Comparison of ENCODE assay signal across 15 mouse cellular contexts in genomic region chr7:97700173-97700572, GRCm38 (mm10).
"Had no signal": no experiment of that assay in that cellular context is flagged by ENCODE, and none has a peak within 500 bp of the region (broad histone marks: within the 10 kb centered on the region; RNA-seq: fewer than 3 reads in every experiment).

No protein-coding gene starts in this region.

- H3K9me3 ChIP-seq: neural tube, embryonic 15.5 days; stomach, embryonic 15.5 days had no signal

- H3K27me3 ChIP-seq: neural tube, embryonic 15.5 days; stomach, embryonic 15.5 days had no signal

- H3K4me2 ChIP-seq: neural tube, embryonic 15.5 days; stomach, embryonic 15.5 days had no signal

- DNase-seq: retina, postnatal 1 day; right cerebral cortex, adult 18-20 months; right cerebral cortex, postnatal 14 days; right cerebral cortex, postnatal 25 days; right cerebral cortex, postnatal 4 days; spleen, adult 18-20 months; thymus, adult 18-20 months; thymus, adult 2 months; thymus, postnatal 14 days; thymus, postnatal 25 days; thymus, postnatal 36 days; thymus, postnatal 4 days had no signal

- H3K4me3 ChIP-seq: neural tube, embryonic 15.5 days; stomach, embryonic 15.5 days had no signal

- H3K27ac ChIP-seq: neural tube, embryonic 15.5 days; stomach, postnatal 0 days had no signal

- H3K9ac ChIP-seq: neural tube, embryonic 15.5 days; stomach, embryonic 15.5 days had no signal
